8 mouse cellular contexts compared by ENCODE assay signal in genomic region chr5:111178324-111179076, GRCm38 (mm10).
DNase-seq lines count a peak whose midpoint lies in the region; ATAC-seq and TF ChIP-seq lines count a peak whose summit lies in the region.

No protein-coding gene starts in this region.

- H3K27ac ChIP-seq in intestine, postnatal 0 days (ENCODE audit: low read depth, low read length): no peak overlapping the region
- peak overlapping the region; percentile 85 for H3K27ac ChIP-seq in neural tube, embryonic 15.5 days (replicated peaks)

- peaks cover 12% of the 10 kb centered on the region for H3K4me1 ChIP-seq in intestine, postnatal 0 days (replicated peaks; ENCODE audit: control insufficient read depth, insufficient read depth, low read length)
- H3K4me1 ChIP-seq in lung, adult 2 months (ENCODE audit: control insufficient read depth, insufficient read depth, low read length): peaks cover 13% of the 10 kb centered on the region
- peaks cover 82% of the 10 kb centered on the region for H3K4me1 ChIP-seq in neural tube, embryonic 15.5 days

- H3K9me3 ChIP-seq in intestine, postnatal 0 days (ENCODE audit: control insufficient read depth): no peaks in the 10 kb centered on the region
- H3K9me3 ChIP-seq in neural tube, embryonic 15.5 days (replicated peaks): no peaks in the 10 kb centered on the region

- no peak for ATAC-seq in intestine, postnatal 0 days
- ATAC-seq in neural tube, embryonic 15.5 days (ENCODE audit: low FRiP score): no peak

- intact Hi-C loops in gastrocnemius, postnatal 36 days (cut with DNase I): no loop called here

- H3K27me3 ChIP-seq in intestine, postnatal 0 days (replicated peaks; ENCODE audit: control insufficient read depth, insufficient read depth, low read length): no peaks in the 10 kb centered on the region
- no peaks in the 10 kb centered on the region for H3K27me3 ChIP-seq in neural tube, embryonic 15.5 days (replicated peaks)

- no peak for TF ChIP-seq CTCF in intestine, postnatal 0 days (IDR thresholded peaks at IDR 0.05; ENCODE audit: low read depth)
- TF ChIP-seq CTCF in lung, adult 2 months (IDR thresholded peaks at IDR 0.05; ENCODE audit: insufficient read depth, low read length): no peak

- WGBS in intestine, postnatal 0 days: 53% methylated on average over 21 of the region's 21 CpGs
- WGBS in lung, adult 2 months: 41% methylated on average over 21 of the region's 21 CpGs
- 33% methylated on average over 21 of the region's 21 CpGs for WGBS in neural tube, embryonic 15.5 days

- peak; percentile 74; the same call in 1 of the 2 replicates for TF ChIP-seq POLR2A in lung, adult 2 months (IDR thresholded peaks at IDR 0.05; ENCODE audit: borderline replicate concordance, extremely low read depth, low read depth, low read length)

- 0 out of 2 replicates have a peak, but pooled peaks cover 4% of the 10 kb centered on the region for H3K36me3 ChIP-seq in intestine, postnatal 0 days (ENCODE audit: control insufficient read depth, insufficient read depth)
- H3K36me3 ChIP-seq in neural tube, embryonic 15.5 days: peaks cover 2% of the 10 kb centered on the region; the same call in 1 of the 2 replicates

- no peak overlapping the region for H3K4me3 ChIP-seq in intestine, postnatal 0 days (ENCODE audit: low read depth, low read length)
- H3K4me3 ChIP-seq in lung, adult 2 months (replicated peaks; ENCODE audit: extremely low read depth, low read depth, low read length): peak overlapping the region; percentile 62
- H3K4me3 ChIP-seq in neural tube, embryonic 15.5 days (replicated peaks): no peak overlapping the region

- no peak overlapping the region for H3K9ac ChIP-seq in intestine, postnatal 0 days (ENCODE audit: low read depth, low read length)
- H3K9ac ChIP-seq in neural tube, embryonic 15.5 days (replicated peaks): peak overlapping the region; percentile 20; the same call in 1 of the 2 replicates

- DNase-seq in gastrocnemius, adult 18-20 months (ENCODE audit: low spot score): peak; percentile 40
- no peak for DNase-seq in gastrocnemius, postnatal 36 days
- DNase-seq in heart, adult 11 months: peak; percentile 98
- DNase-seq in lung, adult 2 months: peak; percentile 58
- no peak for DNase-seq in cerebellum, adult 9-10 months
- DNase-seq in layer of hippocampus, adult 9-10 months (ENCODE audit: low spot score): no peak

- peak overlapping the region; percentile 27; the same call in 1 of the 2 replicates for H3K4me2 ChIP-seq in intestine, postnatal 0 days (replicated peaks; ENCODE audit: low read depth)
- no peak overlapping the region for H3K4me2 ChIP-seq in neural tube, embryonic 15.5 days

Comparison
In these comparisons a context has a peak if more than half of its experiments do, and no peak if none do; other contexts are left out.
1. DNase-seq: peak in gastrocnemius, adult 18-20 months (single experiment), heart, adult 11 months (single experiment) and lung, adult 2 months (single experiment); none in gastrocnemius, postnatal 36 days (0 of 2), cerebellum, adult 9-10 months (single experiment) and layer of hippocampus, adult 9-10 months (single experiment).